Mouse (Mus musculus) embryonic facial prominence, embryonic 14.5 days (tissue): Measurements from ENCODE around the gene Lgr4. TPM values are rescaled to one million over a fixed set of nuclear protein-coding genes. Genes with fewer than 3 reads are reported as not detected.

Experiments
- ATAC-seq: fragments of 200-750 bp; cut with Nextera tagmentation; 2 replicates; pipeline ENCODE4 v1.8.0; 2017; ENCODE audit warnings: low read depth, moderate number of reproducible peaks, moderate TSS enrichment
- DNase-seq: peaks from one replicate; pipeline ENCODE4 v3.0.0-alpha.2; 2015; ENCODE audit warnings: low spot score
- H3K27ac ChIP-seq: fragments of 300-500 bp; sonication (generic); replicated peaks from 2 replicates; pipeline ENCODE4 v1.5.1; 2014; ENCODE audit warnings: low read depth, mild to moderate bottlenecking, low read length, moderate library complexity
- H3K27me3 ChIP-seq: fragments of 300-500 bp; sonication (generic); replicated peaks from 2 replicates; pipeline ENCODE4 v1.6.1; 2014; ENCODE audit warnings: low read length; ENCODE audit not compliant: control insufficient read depth, insufficient read depth
- H3K36me3 ChIP-seq: fragments of 300-500 bp; sonication (generic); 2 replicates; pipeline ENCODE4 v1.6.1; 2014; ENCODE audit warnings: low read length, mixed read lengths; ENCODE audit not compliant: control insufficient read depth, insufficient read depth
- H3K4me1 ChIP-seq: fragments of 300-500 bp; sonication (generic); 2 replicates; pipeline ENCODE4 v1.6.1; 2014; ENCODE audit warnings: antibody characterized with exemption, low read length; ENCODE audit not compliant: control insufficient read depth, insufficient read depth
- H3K4me2 ChIP-seq: fragments of 300-500 bp; sonication (generic); 2 replicates; pipeline ENCODE4 v1.6.1; 2014; ENCODE audit warnings: low read depth, mild to moderate bottlenecking, low read length, moderate library complexity, mixed read lengths
- H3K4me3 ChIP-seq: fragments of 300-500 bp; sonication (generic); 2 replicates; pipeline ENCODE4 v1.5.1; 2014; ENCODE audit warnings: low read depth, mild to moderate bottlenecking, low read length
- H3K9ac ChIP-seq: fragments of 300-500 bp; sonication (generic); 2 replicates; pipeline ENCODE4 v1.6.1; 2014; ENCODE audit warnings: low read depth, mild to moderate bottlenecking, low read length, moderate library complexity, mixed read lengths
- H3K9me3 ChIP-seq: fragments of 300-500 bp; sonication (generic); 2 replicates; pipeline ENCODE4 v1.6.1; 2016; ENCODE audit warnings: low read length; ENCODE audit not compliant: control insufficient read depth
- WGBS: fragments of 180-500 bp; shearing (Covaris S2); extraction: QIAGEN DNeasy Blood & Tissue Kit; methylation state at CpG from one replicate; pipeline ENCODE4 v1.1.7; 2014; 5-methylcytosine and 5-hydroxymethylcytosine counted together
- polyA plus RNA-seq: library from polyadenylated mRNA; unstranded; fragments of >200 nt; fragmentation: Nextera tagmentation; extraction: Ambion mirVana; gene quantifications from 2 replicates; pipeline ENCODE4 v1.2.1, GENCODE M21; 2014

Lgr4 gene
- polyA plus RNA-seq, 1 experiment from 2014 or later: 25.0 TPM

- no peak for ATAC-seq
- H3K27me3 ChIP-seq: no peaks in the 10 kb centered on the region
- H3K27ac ChIP-seq: no peak overlapping the region
- H3K4me1 ChIP-seq: peaks cover 7% of the 10 kb centered on the region
- peaks cover 13% of the 10 kb centered on the region; the same call in 1 of the 2 replicates for H3K9me3 ChIP-seq
- H3K4me3 ChIP-seq: no peak overlapping the region
- DNase-seq: no peak
- H3K9ac ChIP-seq: no peak overlapping the region
- no peak overlapping the region for H3K4me2 ChIP-seq
- no peaks in the 10 kb centered on the region for H3K36me3 ChIP-seq
Observed at GRCm38 (mm10) chr2:109914601-109915000, 2.8 kb upstream of the Lgr4 start.

- no peaks in the 10 kb centered on the region for H3K36me3 ChIP-seq
- H3K4me2 ChIP-seq: peak overlapping the region; percentile 95
- peaks cover 23% of the 10 kb centered on the region for H3K4me1 ChIP-seq
- no peak overlapping the region for H3K27ac ChIP-seq
- H3K9ac ChIP-seq: no peak overlapping the region
- H3K27me3 ChIP-seq: no peaks in the 10 kb centered on the region
- ATAC-seq: no peak
- H3K9me3 ChIP-seq: 0 out of 2 replicates have a peak, but pooled peaks cover 4% of the 10 kb centered on the region
- no peak for DNase-seq
- 6% methylated on average over 11 of the region's 11 CpGs for WGBS
- H3K4me3 ChIP-seq: peak overlapping the region; percentile 88
Observed at GRCm38 (mm10) chr2:109916782-109917495, 508 bp upstream of the Lgr4 start.

DNA sequence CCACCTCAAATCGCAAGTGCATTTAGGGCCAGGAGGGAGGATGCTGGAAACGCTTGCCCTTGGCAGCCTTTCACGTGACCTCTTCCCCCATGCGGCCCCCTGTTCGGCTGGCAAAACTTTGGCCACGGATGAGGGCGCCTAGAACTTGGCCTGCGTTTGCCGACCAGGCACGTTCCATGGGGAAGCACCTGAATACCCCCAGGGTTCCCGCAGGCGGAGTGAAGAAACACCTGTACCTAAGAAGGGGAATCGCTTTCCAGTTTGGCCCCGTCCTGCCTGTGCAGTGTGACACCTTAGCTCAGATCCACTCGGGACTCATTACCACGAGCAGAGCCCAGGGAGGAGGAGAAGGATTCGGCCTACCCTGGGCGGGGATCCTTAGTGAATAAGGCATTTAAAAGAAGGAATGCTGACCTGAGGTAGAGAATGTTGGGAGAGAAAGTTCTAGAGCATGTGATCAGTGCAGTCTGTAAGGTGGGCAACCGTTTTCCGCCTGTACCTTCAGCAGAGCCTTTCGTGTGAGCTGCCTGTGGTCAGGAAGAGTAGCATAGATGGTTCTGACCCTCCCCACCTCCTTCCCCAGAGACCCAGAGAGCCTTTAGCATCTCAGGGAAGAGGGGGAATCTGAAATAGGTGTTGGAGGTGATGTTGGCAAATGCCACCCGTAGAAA lies 1.3 kb downstream of the Lgr4 start:
- ATAC-seq: no peak
- Histone ChIP-seq H3K27ac (peak overlapping the region; percentile 96), H3K4me1 (peaks cover 23% of the 10 kb centered on the region), H3K36me3 (no peaks in the 10 kb centered on the region), H3K4me2 (peak overlapping the region; percentile 95), H3K9me3 (no peaks in the 10 kb centered on the region), H3K4me3 (peak overlapping the region; percentile 88), H3K9ac (peak overlapping the region; percentile 93), H3K27me3 (no peaks in the 10 kb centered on the region)
- WGBS: 4% methylated on average over 22 of the region's 22 CpGs
- peak; percentile 38 for DNase-seq

- H3K4me3 ChIP-seq: peak overlapping the region; percentile 88
- no peaks in the 10 kb centered on the region for H3K9me3 ChIP-seq
- peak overlapping the region; percentile 95 for H3K4me2 ChIP-seq
- H3K4me1 ChIP-seq: peaks cover 26% of the 10 kb centered on the region
- WGBS: 68% methylated on average over 7 of the region's 7 CpGs
- DNase-seq (no peak), ATAC-seq (no peak)
- H3K27me3 ChIP-seq: no peaks in the 10 kb centered on the region
- H3K36me3 ChIP-seq: no peaks in the 10 kb centered on the region
- peak overlapping the region; percentile 49; the same call in 1 of the 2 replicates for H3K9ac ChIP-seq
- no peak overlapping the region for H3K27ac ChIP-seq
Observed at GRCm38 (mm10) chr2:109920471-109920870, 3.0 kb downstream of the Lgr4 start.

- peaks cover 26% of the 10 kb centered on the region for H3K4me1 ChIP-seq
- no peaks in the 10 kb centered on the region for H3K27me3 ChIP-seq
- peaks cover 7% of the 10 kb centered on the region; the same call in 1 of the 2 replicates for H3K36me3 ChIP-seq
- no peak for DNase-seq
- H3K4me3 ChIP-seq: peak overlapping the region; percentile 21
- no peak for ATAC-seq
- 56% methylated on average over 8 of the region's 8 CpGs for WGBS
- no peaks in the 10 kb centered on the region for H3K9me3 ChIP-seq
- peak overlapping the region; percentile 95 for H3K4me2 ChIP-seq
- no peak overlapping the region for H3K27ac ChIP-seq
- no peak overlapping the region for H3K9ac ChIP-seq
Observed at GRCm38 (mm10) chr2:109921298-109922035, 4.0 kb downstream of the Lgr4 start.

DNA sequence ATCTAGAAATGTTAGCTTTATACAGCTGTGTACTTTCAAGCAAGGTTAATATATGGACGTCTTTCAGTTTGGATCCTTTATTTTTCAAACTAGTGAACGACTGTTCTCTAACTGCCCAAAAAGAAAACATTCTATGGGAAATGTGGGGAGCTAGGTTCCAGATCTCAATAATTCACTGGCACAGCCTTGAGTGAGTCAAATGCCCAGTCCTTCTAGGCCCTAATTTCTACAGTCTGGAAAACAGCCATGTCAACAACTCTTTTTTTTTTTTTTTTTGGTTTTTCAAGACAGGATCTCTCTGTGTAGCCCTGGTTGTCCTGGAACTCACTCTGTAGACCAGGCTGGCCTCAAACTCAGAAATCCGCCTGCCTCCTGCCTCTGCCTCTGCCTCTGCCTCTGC lies 4.9 kb downstream of the Lgr4 start:
- Histone ChIP-seq H3K36me3 (peaks cover 7% of the 10 kb centered on the region; the same call in 1 of the 2 replicates), H3K9me3 (no peaks in the 10 kb centered on the region), H3K27ac (no peak overlapping the region), H3K4me1 (peaks cover 26% of the 10 kb centered on the region), H3K4me3 (no peak overlapping the region), H3K9ac (no peak overlapping the region), H3K4me2 (no peak overlapping the region), H3K27me3 (no peaks in the 10 kb centered on the region)
- ATAC-seq: no peak
- WGBS: 82% methylated on average over 3 of the region's 3 CpGs
- DNase-seq: no peak

GRCm38 (mm10) chr2:109923031-109923430 lies 5.6 kb downstream of the Lgr4 start:
- no peak overlapping the region for H3K9ac ChIP-seq
- H3K36me3 ChIP-seq: peaks cover 12% of the 10 kb centered on the region; the same call in 1 of the 2 replicates
- H3K27me3 ChIP-seq: no peaks in the 10 kb centered on the region
- no peak overlapping the region for H3K27ac ChIP-seq
- WGBS: 81% methylated on average over 3 of the region's 3 CpGs
- H3K4me1 ChIP-seq: peaks cover 26% of the 10 kb centered on the region
- H3K4me2 ChIP-seq: peak overlapping the region; percentile 5
- ATAC-seq (no peak), DNase-seq (no peak)
- no peak overlapping the region for H3K4me3 ChIP-seq
- H3K9me3 ChIP-seq: no peaks in the 10 kb centered on the region

GRCm38 (mm10) chr2:109923945-109924344 lies 6.5 kb downstream of the Lgr4 start:
- Histone ChIP-seq H3K4me3 (no peak overlapping the region), H3K27ac (no peak overlapping the region), H3K36me3 (peaks cover 12% of the 10 kb centered on the region; the same call in 1 of the 2 replicates), H3K4me1 (peaks cover 26% of the 10 kb centered on the region), H3K9ac (no peak overlapping the region), H3K9me3 (no peaks in the 10 kb centered on the region), H3K27me3 (no peaks in the 10 kb centered on the region), H3K4me2 (no peak overlapping the region)
- DNase-seq: no peak
- no peak for ATAC-seq
- WGBS: 86% methylated on average over 3 of the region's 3 CpGs
